Mouse (Mus musculus): ENCODE data around the gene Spata25.
"Not testable (repeated sequence)": the region's sequence is repeated elsewhere in the genome, so short reads cannot be mapped to it uniquely, and the experiment has no call there.

The Spata25 gene

GRCm38 (mm10) chr2:164828437-164828836 is at the start of gene Spata25:
TSS of gene Spata25 (minus strand) at chr2:164828537.
- DNase-seq (ENCODE audit: low spot score): no peak

GRCm38 (mm10) chr2:164877376-164878215 is 49.3 kb upstream of the Spata25 start:
- DNase-seq (ENCODE audit: low spot score): not testable (repeated sequence)

DNA sequence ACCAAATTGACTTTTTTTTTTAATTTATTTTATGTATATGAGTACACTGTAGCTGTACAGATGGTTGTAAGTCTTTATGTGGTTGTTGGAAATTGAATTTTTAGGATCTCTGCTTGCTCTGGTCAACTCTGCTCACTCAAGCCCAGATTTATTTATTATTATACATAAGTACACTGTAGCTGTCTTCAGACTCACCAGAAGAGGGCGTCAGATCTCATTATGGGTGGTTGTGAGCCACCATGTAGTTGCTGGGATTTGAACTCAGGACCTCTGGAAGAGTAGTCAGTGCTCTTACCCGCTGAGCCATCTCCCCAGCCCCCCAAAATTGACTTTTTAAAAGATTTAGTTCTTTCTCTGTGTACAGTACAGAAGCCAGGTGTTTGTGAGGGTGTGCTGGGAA is 47.3 kb upstream of the Spata25 start:
- not testable (repeated sequence) for DNase-seq (ENCODE audit: low spot score)

DNA sequence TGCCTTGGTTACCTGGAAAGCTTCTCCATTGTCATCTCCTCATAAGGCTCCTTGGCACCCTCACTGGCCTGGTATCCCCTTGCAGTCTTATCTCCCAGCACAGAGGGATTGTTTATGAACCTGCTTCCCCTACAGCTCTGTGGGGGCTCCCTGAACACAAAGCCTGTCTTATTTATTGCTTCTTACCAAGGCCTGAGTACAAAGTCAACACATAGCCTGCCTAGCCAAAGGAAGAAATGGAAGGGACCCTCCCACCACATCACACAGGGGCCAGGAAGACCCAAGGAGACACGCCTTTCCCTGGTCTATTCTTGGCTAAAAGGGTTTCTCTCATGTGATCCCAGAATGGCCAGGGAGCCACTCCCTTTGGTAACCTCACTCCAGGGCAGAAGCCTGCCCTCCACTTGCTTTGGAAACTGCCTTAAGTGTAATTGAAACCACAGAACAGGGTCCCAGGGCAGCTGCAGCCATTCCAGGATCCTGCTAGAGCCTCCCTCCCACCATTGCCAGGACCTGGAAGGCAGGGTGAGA is 46.0 kb upstream of the Spata25 start:
- DNase-seq (ENCODE audit: low spot score): no peak

GRCm38 (mm10) chr2:164873621-164874020 is 45.3 kb upstream of the Spata25 start:
- no peak for DNase-seq (ENCODE audit: low spot score)

DNA sequence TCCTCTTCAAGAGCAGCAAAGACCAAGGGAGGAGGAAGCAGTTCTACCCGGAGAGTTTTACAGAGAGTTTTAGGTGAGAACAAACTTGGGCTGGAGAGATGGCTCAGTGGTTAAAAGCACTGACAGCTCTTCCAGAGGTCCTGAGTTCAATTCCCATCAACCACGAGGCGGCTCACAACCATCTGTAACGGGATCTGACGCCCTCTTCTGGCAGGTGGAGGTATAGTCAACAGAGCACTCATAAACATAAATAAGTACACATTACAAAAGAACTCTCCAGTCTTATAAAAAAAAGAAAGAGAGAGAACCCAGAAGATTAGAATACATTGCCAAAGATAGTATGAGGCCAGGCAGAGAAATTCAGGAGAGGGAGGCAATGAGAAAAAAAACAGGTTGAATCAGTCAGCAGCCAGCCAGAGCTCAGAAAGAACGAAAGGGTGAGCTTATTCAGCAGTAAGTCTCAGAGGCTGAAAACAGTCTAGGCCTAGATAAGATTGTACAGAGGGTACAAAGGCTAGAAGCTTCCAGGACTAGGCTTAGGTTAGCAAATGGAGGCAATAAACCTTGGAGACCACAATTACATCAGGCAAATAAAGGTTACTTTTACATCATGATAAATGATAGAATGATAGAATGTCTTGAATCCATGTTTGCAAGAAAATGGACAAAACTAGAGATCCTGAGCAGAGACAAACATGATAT is 43.4 kb upstream of the Spata25 start:
- no peak for DNase-seq (ENCODE audit: low spot score)

- DNase-seq (ENCODE audit: low spot score): no peak
Observed at GRCm38 (mm10) chr2:164868491-164868890, 40.2 kb upstream of the Spata25 start.

- no peak for DNase-seq (ENCODE audit: low spot score)
Observed at GRCm38 (mm10) chr2:164867566-164867965, 39.2 kb upstream of the Spata25 start.

- no peak for DNase-seq (ENCODE audit: low spot score)
Observed at GRCm38 (mm10) chr2:164866741-164867551, 38.6 kb upstream of the Spata25 start.

DNA sequence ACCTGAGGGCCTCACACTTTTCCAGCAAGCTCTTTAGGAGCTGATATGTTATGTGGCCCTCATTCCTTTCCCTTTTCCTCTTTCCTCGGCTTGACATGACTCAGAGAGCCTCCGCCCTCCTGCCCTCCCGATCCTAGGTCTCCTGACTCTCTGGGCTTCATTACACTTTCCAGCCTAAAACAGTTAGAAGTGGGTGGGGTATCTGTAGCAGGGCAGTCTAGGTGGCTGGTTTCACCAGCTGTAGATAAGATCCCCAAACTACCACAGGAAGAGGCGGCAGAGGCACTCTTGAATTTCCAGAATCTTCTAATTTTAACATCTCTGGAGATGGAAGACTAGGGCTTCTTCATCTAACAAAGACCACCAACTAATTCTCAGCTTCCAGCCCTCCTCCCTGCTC is 36.3 kb upstream of the Spata25 start:
- no peak for DNase-seq (ENCODE audit: low spot score)

- DNase-seq (ENCODE audit: low spot score): not testable (repeated sequence)
Observed at GRCm38 (mm10) chr2:164863411-164863810, 35.1 kb upstream of the Spata25 start.

DNA sequence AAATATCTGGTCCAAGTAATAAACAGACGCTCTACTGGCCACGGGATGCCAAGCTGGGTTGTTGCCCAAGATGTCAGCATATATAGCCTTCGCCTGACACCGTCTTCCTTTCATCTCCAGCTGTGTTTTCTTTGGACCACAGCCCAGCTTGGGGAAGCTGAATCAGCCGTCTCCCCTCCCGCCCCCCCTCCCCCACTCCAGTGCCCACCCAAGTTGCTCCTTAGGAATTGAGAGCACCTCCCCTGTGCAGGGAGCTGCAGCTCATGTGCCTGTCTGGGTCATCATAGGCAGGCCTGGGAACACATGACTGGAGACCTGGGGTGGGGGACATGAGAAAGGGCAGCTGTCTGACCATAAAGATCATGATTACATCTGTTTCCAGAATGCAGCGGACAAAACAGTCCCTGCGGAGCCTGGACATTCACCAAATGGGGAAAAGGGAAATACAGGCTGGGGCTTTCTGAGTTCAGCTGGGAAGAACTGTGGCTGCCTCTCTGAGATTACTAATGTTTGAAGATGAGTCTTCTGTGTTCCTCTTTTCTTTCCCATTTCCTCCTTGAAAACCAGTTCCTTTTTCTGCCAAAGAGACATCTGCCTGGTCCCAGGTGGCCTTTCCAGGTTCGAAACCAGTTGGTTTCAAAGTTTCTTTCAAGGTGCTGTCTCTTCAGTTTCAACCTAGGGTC is 34.0 kb upstream of the Spata25 start:
- DNase-seq (ENCODE audit: low spot score): no peak

DNA sequence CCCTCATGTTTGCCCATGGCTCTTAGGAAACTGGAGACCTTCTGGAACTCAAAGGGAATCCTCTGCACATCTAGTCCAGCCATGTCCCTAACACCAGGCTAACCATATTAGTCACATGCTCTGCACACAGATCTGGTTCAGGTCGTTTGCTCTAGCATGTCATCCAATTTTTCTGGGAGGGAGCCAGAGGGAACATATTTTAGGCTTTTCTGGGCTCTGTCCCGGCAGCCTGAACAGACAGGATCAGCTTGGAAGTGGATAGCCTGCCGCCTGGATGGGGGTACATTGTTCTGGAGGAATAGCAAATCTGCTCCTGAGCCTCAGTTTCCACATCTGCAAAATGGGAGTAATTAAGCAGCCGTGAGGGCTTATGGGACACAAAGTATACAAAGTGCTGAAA is 32.8 kb upstream of the Spata25 start:
- DNase-seq (ENCODE audit: low spot score): no peak

- DNase-seq (ENCODE audit: low spot score): no peak
Observed at GRCm38 (mm10) chr2:164859640-164860432, 31.5 kb upstream of the Spata25 start.

- DNase-seq (ENCODE audit: low spot score): no peak
Observed at GRCm38 (mm10) chr2:164859155-164859554, 30.8 kb upstream of the Spata25 start.

DNA sequence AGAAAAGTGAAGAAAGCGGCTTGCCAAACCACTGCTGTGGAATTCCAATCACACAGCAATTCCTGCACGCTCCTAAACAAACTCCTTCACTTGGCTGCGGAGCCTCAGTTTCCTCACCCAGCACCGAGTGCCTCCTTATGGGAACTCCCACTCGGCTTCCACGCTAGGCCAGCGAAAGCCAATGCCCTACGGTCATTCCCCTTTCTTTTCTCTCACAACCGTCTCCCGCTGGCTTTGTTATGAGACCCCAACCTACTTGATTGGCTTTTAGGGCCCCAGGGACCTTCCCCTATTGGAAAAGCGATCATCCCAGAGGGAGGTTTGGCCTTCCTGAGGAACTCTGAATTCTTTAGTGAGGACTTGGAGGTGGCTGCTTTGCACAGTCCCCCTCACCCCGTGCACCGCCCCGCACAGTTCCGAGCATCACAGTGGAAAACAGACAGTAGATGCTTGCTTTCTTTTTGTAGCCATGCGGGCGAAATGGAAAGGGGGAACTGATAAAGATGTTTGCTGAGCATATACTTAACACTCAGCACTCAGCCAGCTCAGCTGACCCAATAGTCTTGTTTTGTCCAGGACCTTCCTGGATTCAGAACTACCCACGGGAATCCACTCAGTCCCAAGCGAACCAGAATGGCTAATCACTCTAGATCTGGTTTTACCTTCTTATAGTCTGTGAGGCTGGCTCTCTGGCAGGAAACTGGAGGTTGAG is 29.7 kb upstream of the Spata25 start:
- no peak for DNase-seq (ENCODE audit: low spot score)

GRCm38 (mm10) chr2:164857101-164857821 is 28.9 kb upstream of the Spata25 start, which contains the start of gene Pltp:
TSS of gene Pltp (minus strand) at chr2:164857711.
- DNase-seq (ENCODE audit: low spot score): no peak

DNA sequence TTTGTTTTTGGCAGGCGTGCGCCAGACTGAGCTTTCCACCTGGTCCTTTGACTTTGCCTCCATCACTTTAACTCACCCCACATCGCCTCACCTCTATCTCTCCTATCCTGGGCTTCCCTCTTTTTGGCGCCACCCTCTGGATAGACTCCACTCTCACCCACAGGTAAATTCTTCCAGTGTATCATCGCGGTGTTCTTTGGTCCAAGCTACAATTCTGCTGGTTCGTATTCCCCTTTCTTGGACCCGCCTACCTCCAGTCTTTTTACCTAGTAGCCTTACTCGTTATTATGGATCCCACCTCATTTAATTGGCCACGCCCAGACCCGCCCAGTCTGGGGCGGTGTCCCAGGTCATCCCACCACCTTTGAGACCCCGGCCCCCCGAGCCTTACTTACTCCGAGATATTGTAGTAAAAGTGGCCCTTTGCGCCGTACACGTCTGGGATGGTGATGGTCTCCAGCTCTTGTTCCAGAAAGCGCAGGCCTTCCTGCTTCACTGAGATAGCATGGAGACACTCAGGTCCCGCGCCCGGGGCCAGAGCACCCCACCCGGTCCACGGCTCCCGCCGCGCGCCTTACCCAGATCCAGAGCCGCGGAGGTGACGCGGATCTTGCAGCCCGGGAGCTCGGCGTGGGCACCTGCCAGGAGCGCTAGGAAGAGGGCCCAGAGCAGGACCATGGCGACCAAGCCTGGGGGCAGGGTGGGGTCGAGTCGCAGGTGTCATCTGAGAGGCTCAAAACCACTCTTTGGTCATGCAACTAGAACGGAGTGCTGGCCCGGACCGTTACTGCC is 28.2 kb upstream of the Spata25 start:
- DNase-seq (ENCODE audit: low spot score): no peak

DNA sequence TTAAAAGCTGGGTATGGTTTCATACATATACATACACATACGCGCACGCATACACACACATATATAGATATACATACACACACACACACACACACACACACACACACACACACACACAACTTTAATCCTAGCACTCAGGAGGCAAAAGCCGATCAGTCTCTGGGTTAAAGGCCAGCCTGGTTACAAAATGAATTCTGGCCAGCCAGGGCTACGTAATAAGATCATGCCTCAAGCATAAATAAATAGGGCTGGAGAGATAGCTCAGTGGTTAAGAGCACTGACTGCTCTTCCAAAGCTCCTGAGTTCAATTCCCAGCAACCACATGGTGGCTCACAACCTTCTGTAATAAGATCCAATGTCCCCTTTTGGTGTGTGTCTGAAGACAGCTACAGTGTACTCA is 27.2 kb upstream of the Spata25 start:
- not testable (repeated sequence) for DNase-seq (ENCODE audit: low spot score)
